Mouse (Mus musculus) MEL (cell line): ENCODE measurements around the gene Sh3gl2.

Source experiments
- CHD2 ChIP-seq: IDR thresholded peaks from 2 replicates; pipeline ENCODE4 v1.6.1; 2011; ENCODE audit warnings: low read length, improper control_type of control experiment
- CTCF ChIP-seq, 3 experiments: IDR thresholded peaks in 2 of 3; conservative IDR thresholded peaks in 1 of 3; 2 replicates each; pipeline ENCODE4 v1.5.1; 2011 to 2012; ENCODE audit warnings: low read length in 3 of 3, low read depth in 2 of 3, mild to moderate bottlenecking in 2 of 3, improper control_type of control experiment in 1 of 3, inconsistent platforms in 1 of 3, mixed read lengths in 1 of 3, moderate library complexity in 1 of 3; ENCODE audit not compliant: control insufficient read depth in 1 of 3, insufficient read depth in 1 of 3, poor library complexity in 1 of 3, severe bottlenecking in 1 of 3
- EP300 ChIP-seq, 2 experiments: IDR thresholded peaks; 2 replicates each; pipeline ENCODE4 v1.6.1; 2011; ENCODE audit warnings: improper control_type of control experiment in 2 of 2, low read length in 2 of 2, low read depth in 1 of 2, mild to moderate bottlenecking in 1 of 2
- JUND ChIP-seq: IDR thresholded peaks from 2 replicates; pipeline ENCODE4 v1.6.1; 2011; ENCODE audit warnings: low read depth, mild to moderate bottlenecking, improper control_type of control experiment, low read length
- POLR2A ChIP-seq, 2 experiments: IDR thresholded peaks; 2 replicates each; pipeline ENCODE4 v1.6.1; 2011 to 2012; ENCODE audit warnings: low read length in 2 of 2, mild to moderate bottlenecking in 2 of 2, control low read depth in 1 of 2, improper control_type of control experiment in 1 of 2, low read depth in 1 of 2, moderate library complexity in 1 of 2; ENCODE audit not compliant: control insufficient read depth in 1 of 2, insufficient read depth in 1 of 2, poor library complexity in 1 of 2
- RAD21 ChIP-seq: IDR thresholded peaks from 2 replicates; pipeline ENCODE4 v1.6.1; 2011; ENCODE audit warnings: mild to moderate bottlenecking, low read depth, low read length, improper control_type of control experiment
- SIN3A ChIP-seq: IDR thresholded peaks from 2 replicates; pipeline ENCODE4 v1.6.1; 2012; ENCODE audit warnings: low read length, improper control_type of control experiment, inconsistent platforms
- USF1 ChIP-seq: IDR thresholded peaks from 2 replicates; pipeline ENCODE4 v1.6.1; 2014; ENCODE audit warnings: low read depth, mild to moderate bottlenecking, inconsistent platforms, low read length, improper control_type of control experiment, moderate library complexity
- ZNF384 ChIP-seq: IDR thresholded peaks from 2 replicates; pipeline ENCODE4 v1.6.1; 2012; ENCODE audit warnings: low read depth, mild to moderate bottlenecking, inconsistent platforms, low read length, improper control_type of control experiment

DNA sequence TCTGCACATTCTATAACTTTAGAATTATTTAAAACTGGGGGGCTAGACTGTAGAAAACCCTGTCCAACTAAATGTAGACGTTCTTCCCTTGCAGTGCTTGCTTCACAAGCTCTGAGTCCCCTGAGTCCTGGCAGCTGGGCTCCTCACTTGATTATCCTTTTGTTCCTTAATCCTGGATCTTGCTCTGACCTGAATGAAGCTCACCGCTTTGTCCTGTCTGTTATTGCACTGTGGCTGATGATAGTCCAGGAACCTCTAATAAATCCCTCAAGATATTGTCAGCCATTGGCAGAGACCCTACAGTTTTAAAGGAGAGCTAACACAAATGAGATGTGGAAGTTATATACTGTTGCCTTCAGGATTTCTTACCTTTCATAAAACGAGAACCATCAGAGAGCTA is 114.2 kb downstream of the Sh3gl2 start:
- TF ChIP-seq USF1 = no peak
- no peak for TF ChIP-seq RAD21
- TF ChIP-seq CHD2 = no peak
- TF ChIP-seq ZNF384 = no peak
- TF ChIP-seq CTCF (IDR thresholded peaks at IDR 0.05 in 2 of 3, conservative IDR thresholded peaks at IDR 0.05 in 1 of 3; ENCODE audit: control insufficient read depth in 1 of 3, insufficient read depth in 1 of 3, low read depth in 2 of 3, low read length in 3 of 3, poor library complexity in 1 of 3, severe bottlenecking in 1 of 3) = no peak
- TF ChIP-seq POLR2A (IDR thresholded peaks at IDR 0.05; ENCODE audit: control insufficient read depth in 1 of 2, insufficient read depth in 1 of 2, low read depth in 1 of 2, low read length in 2 of 2, poor library complexity in 1 of 2) = no peak
- TF ChIP-seq EP300 (IDR thresholded peaks at IDR 0.05; ENCODE audit: low read depth in 1 of 2, low read length in 2 of 2) = no peak
- TF ChIP-seq JUND = no peak
- TF ChIP-seq SIN3A = no peak
